Mouse (Mus musculus): Measurements from ENCODE around the gene Apba2.

Gene Apba2

GRCm38 (mm10) chr7:64522409-64522730 lies 20.9 kb downstream of the Apba2 start:
- in situ Hi-C loops (cut with MboI, MseI): no loop called here

GRCm38 (mm10) chr7:64531297-64531696 lies 29.8 kb downstream of the Apba2 start:
- in situ Hi-C loops (cut with MboI, MseI): loop anchor here (25.0 kb wide), 1 partner anchor 669 kb away; no protein-coding TSS in a partner anchor

- in situ Hi-C loops (cut with MboI, MseI): loop anchor here (25.0 kb wide), 1 partner anchor 671 kb away; no protein-coding TSS in a partner anchor
These were observed 31.9 kb downstream of the Apba2 start for GRCm38 (mm10) chr7:64533374-64533773.

GRCm38 (mm10) chr7:64535269-64535668 lies 33.8 kb downstream of the Apba2 start:
- in situ Hi-C loops (cut with MboI, MseI): loop anchor here (25.0 kb wide), 1 partner anchor 673 kb away; no protein-coding TSS in a partner anchor

- in situ Hi-C loops (cut with MboI, MseI): loop anchor here (25.0 kb wide), 1 partner anchor 677 kb away; no protein-coding TSS in a partner anchor
These were observed 38.1 kb downstream of the Apba2 start for GRCm38 (mm10) chr7:64539450-64540148.

- in situ Hi-C loops (cut with MboI, MseI): loop anchor here (25.0 kb wide), 1 partner anchor 684 kb away; no protein-coding TSS in a partner anchor
These were observed 45.3 kb downstream of the Apba2 start for GRCm38 (mm10) chr7:64546801-64547200.

GRCm38 (mm10) chr7:64550856-64551255 lies 49.4 kb downstream of the Apba2 start:
- in situ Hi-C loops (cut with MboI, MseI): no loop called here

GRCm38 (mm10) chr7:64552523-64553190 lies 51.2 kb downstream of the Apba2 start:
- in situ Hi-C loops (cut with MboI, MseI): no loop called here

GRCm38 (mm10) chr7:64561711-64562498 lies 60.4 kb downstream of the Apba2 start:
- in situ Hi-C loops (cut with MboI, MseI): no loop called here

- in situ Hi-C loops (cut with MboI, MseI): no loop called here
These were observed 63.5 kb downstream of the Apba2 start for GRCm38 (mm10) chr7:64564891-64565571.

GRCm38 (mm10) chr7:64566371-64567243 lies 65.1 kb downstream of the Apba2 start:
- in situ Hi-C loops (cut with MboI, MseI): no loop called here

GRCm38 (mm10) chr7:64568722-64569121 lies 67.2 kb downstream of the Apba2 start:
- in situ Hi-C loops (cut with MboI, MseI): no loop called here

- in situ Hi-C loops (cut with MboI, MseI): no loop called here
These were observed 68.2 kb downstream of the Apba2 start for GRCm38 (mm10) chr7:64569676-64570075.

- in situ Hi-C loops (cut with MboI, MseI): no loop called here
These were observed 69.4 kb downstream of the Apba2 start for GRCm38 (mm10) chr7:64570914-64571313.

GRCm38 (mm10) chr7:64574144-64574543 lies 72.6 kb downstream of the Apba2 start:
- in situ Hi-C loops (cut with MboI, MseI): no loop called here

- in situ Hi-C loops (cut with MboI, MseI): no loop called here
These were observed 75.0 kb downstream of the Apba2 start for GRCm38 (mm10) chr7:64576519-64576951.

- in situ Hi-C loops (cut with MboI, MseI): no loop called here
These were observed 76.7 kb downstream of the Apba2 start for GRCm38 (mm10) chr7:64578176-64578575.

- in situ Hi-C loops (cut with MboI, MseI): no loop called here
These were observed 78.4 kb downstream of the Apba2 start for GRCm38 (mm10) chr7:64579887-64580286.

- in situ Hi-C loops (cut with MboI, MseI): no loop called here
These were observed 78.8 kb downstream of the Apba2 start for GRCm38 (mm10) chr7:64580293-64580692.

- in situ Hi-C loops (cut with MboI, MseI): no loop called here
These were observed 80.9 kb downstream of the Apba2 start for GRCm38 (mm10) chr7:64582358-64582757.
